Mouse (Mus musculus) cerebellum, postnatal 36 days (tissue): ENCODE measurements at regions not wholly inside any gene's neighbourhood (a gene's known extent, or its start where the extent isn't known, plus 50 kb on each side); places are given as distances from the start of the nearest gene placed in this dataset.

Experiments
- DNase-seq, 2 experiments: peaks; one replicate each; pipeline ENCODE4 v3.0.0; 2021 to 2022; ENCODE audit warnings: mixed read lengths in 2 of 2

DNA sequence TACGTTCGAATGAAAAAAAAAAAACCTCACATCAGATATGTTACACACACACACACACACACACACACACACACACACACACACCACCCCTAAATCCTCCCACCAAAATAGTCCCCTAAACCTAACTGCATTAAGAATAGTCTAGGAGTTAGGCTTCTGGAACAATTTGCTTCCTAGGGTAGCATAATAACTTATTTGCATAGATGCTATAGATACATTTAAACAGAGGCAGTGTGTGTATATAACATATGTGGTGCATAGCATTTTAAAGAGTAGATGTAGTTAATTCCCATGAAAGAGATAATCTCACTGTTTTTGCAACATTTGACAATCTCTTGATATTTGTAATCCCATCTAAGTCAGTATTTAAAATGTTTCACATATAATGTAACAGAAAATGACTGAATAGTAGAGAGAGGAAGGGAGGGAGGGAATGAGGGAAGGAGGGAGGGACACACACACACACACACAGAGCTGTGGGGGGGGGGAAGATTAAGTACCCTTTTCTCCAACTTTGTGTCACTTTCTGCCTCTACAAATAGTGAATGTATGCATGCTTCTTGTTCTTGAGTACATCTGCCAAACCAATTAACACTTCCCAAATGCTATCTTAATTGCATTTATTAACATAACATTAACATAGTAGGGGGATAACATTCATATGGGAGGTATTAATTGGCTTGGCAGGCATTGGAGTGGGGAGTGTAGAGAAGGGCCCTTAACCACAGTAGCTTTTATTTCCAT lies 127.7 kb upstream of the Tle1 start:
- DNase-seq: no peak

GRCm38 (mm10) chr4:72324913-72325312 lies 124.2 kb upstream of the Tle1 start:
- DNase-seq: no peak

DNA sequence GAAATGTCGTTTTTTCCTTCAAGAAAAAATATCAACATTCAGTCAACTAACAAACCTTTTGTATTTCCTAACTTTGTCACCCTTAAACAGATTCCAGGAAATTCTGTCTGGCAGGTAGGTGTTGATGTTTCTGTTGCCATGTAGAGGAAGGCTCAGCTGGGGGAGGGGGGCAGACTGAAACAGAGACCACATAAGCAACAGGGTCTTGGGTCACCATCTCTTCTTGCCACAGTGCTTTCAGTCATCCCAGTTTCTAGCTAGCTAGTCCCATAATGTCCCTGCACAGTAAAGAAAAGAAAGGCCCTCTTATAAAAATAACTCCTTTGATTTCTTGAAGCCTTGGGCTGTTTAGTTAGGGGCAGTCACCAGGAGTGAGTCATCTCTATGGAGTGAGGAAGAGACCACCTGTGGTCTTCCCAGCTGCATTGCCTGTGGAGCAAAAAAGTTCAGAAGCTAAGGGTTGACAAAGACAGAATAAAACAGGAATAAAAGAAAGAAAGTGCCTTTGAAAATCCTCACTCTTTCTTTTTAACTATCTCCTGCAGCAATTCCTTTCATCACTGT lies 84.5 kb upstream of the Tle1 start:
- no peak for DNase-seq

GRCm38 (mm10) chr4:72250531-72250930 lies 49.8 kb upstream of the Tle1 start:
- no peak for DNase-seq
